Mouse (Mus musculus) stomach, postnatal 0 days (tissue): Measurements from ENCODE around the gene Cdc34. TPM values are rescaled to one million over a fixed set of nuclear protein-coding genes. Genes with fewer than 3 reads are reported as not detected.

Experiments used
- ATAC-seq: fragments of 200-750 bp; cut with Nextera tagmentation; 2 replicates; pipeline ENCODE4 v1.8.0; 2017; ENCODE audit not compliant: low FRiP score, low TSS enrichment
- DNase-seq: peaks from one replicate; pipeline ENCODE4 v3.0.0-alpha.2; 2016; ENCODE audit warnings: low spot score
- H3K27ac ChIP-seq: fragments of 300-500 bp; sonication (generic); replicated peaks from 2 replicates; pipeline ENCODE4 v1.5.1; 2014; ENCODE audit warnings: mild to moderate bottlenecking, control low read depth
- H3K27me3 ChIP-seq: fragments of 300-500 bp; sonication (generic); 2 replicates; pipeline ENCODE4 v1.6.1; 2014; ENCODE audit warnings: low read length; ENCODE audit not compliant: control insufficient read depth, insufficient read depth
- H3K36me3 ChIP-seq: fragments of 300-500 bp; sonication (generic); 2 replicates; pipeline ENCODE4 v1.6.1; 2014; ENCODE audit warnings: low read length, mixed read lengths; ENCODE audit not compliant: control insufficient read depth, insufficient read depth
- H3K4me1 ChIP-seq: fragments of 300-500 bp; sonication (generic); replicated peaks from 2 replicates; pipeline ENCODE4 v1.6.1; 2014; ENCODE audit warnings: antibody characterized with exemption; ENCODE audit not compliant: control insufficient read depth, insufficient read depth
- H3K4me2 ChIP-seq: fragments of 300-500 bp; sonication (generic); replicated peaks from 2 replicates; pipeline ENCODE4 v1.6.1; 2014; ENCODE audit warnings: low read depth, mild to moderate bottlenecking, control low read depth, moderate library complexity
- H3K4me3 ChIP-seq: fragments of 300-500 bp; sonication (generic); 2 replicates; pipeline ENCODE4 v1.5.1; 2014; ENCODE audit warnings: low read depth, low read length, control low read depth
- H3K9ac ChIP-seq: fragments of 300-500 bp; sonication (generic); 2 replicates; pipeline ENCODE4 v1.6.1; 2014; ENCODE audit warnings: mild to moderate bottlenecking, low read length, control low read depth, mixed read lengths
- H3K9me3 ChIP-seq: fragments of 300-500 bp; sonication (generic); 2 replicates; pipeline ENCODE4 v1.6.1; 2016; ENCODE audit warnings: low read length; ENCODE audit not compliant: control insufficient read depth
- CTCF ChIP-seq: IDR thresholded peaks from 2 replicates; pipeline ENCODE4 v1.5.1; 2016; ENCODE audit warnings: antibody characterized with exemption, low read depth, mild to moderate bottlenecking, moderate library complexity
- EP300 ChIP-seq: optimal IDR thresholded peaks from 2 replicates; pipeline ENCODE3; 2016; ENCODE audit warnings: antibody characterized with exemption
- WGBS: fragments of 180-500 bp; shearing (Covaris S2); extraction: QIAGEN DNeasy Blood & Tissue Kit; methylation state at CpG from one replicate; pipeline ENCODE4 v1.1.7; 2014; 5-methylcytosine and 5-hydroxymethylcytosine counted together
- polyA plus RNA-seq: library from polyadenylated mRNA; unstranded; fragments of >200 nt; fragmentation: Nextera tagmentation; extraction: Ambion mirVana; gene quantifications from 2 replicates; pipeline ENCODE4 v1.2.1, GENCODE M21; 2015

Gene Cdc34
- 85.3 and 86.9 TPM in 2 replicates for polyA plus RNA-seq

GRCm38 (mm10) chr10:79681591-79682245 lies at the start of gene Cdc34:
Gene Cdc34, plus strand, starts transcription at chr10:79682195.
- peaks cover 10% of the 10 kb centered on the region; the same call in 1 of the 2 replicates for H3K4me1 ChIP-seq
- DNase-seq: peak; percentile 99
- no peaks in the 10 kb centered on the region for H3K9me3 ChIP-seq
- WGBS: under 1% methylated on average over 81 of the region's 84 CpGs
- peak within 1 kb of the TSS; percentile 75 for H3K4me2 ChIP-seq
- ATAC-seq: peak; percentile 93
- H3K27ac ChIP-seq: peak within 1 kb of the TSS; percentile 89
- H3K4me3 ChIP-seq: peak within 1 kb of the TSS; percentile 73
- peak within 1 kb of the TSS; percentile 85 for H3K9ac ChIP-seq
- TF ChIP-seq EP300: no peak
- TF ChIP-seq CTCF: peak; percentile 55
- no peaks in the 10 kb centered on the region for H3K27me3 ChIP-seq
- peaks cover 7% of the 10 kb centered on the region for H3K36me3 ChIP-seq

- no peaks in the 10 kb centered on the region for H3K9me3 ChIP-seq
- DNase-seq: no peak
- WGBS: 77% methylated on average over 17 of the region's 17 CpGs
- no peak overlapping the region for H3K9ac ChIP-seq
- TF ChIP-seq EP300 (no peak), CTCF (no peak)
- no peak for ATAC-seq
- no peak overlapping the region for H3K4me2 ChIP-seq
- no peak overlapping the region for H3K27ac ChIP-seq
- peaks cover 6% of the 10 kb centered on the region; the same call in 1 of the 2 replicates for H3K27me3 ChIP-seq
- H3K4me3 ChIP-seq: no peak overlapping the region
- 0 out of 2 replicates have a peak, but pooled peaks cover 1% of the 10 kb centered on the region for H3K4me1 ChIP-seq
- H3K36me3 ChIP-seq: no peaks in the 10 kb centered on the region
Measured at GRCm38 (mm10) chr10:79633006-79633777, 48.8 kb upstream of the Cdc34 start.

- TF ChIP-seq EP300: no peak
- no peak for TF ChIP-seq CTCF
- Histone ChIP-seq H3K27ac (no peak overlapping the region), H3K36me3 (no peaks in the 10 kb centered on the region), H3K4me2 (no peak overlapping the region), H3K4me3 (no peak overlapping the region), H3K9ac (no peak overlapping the region), H3K27me3 (peaks cover 6% of the 10 kb centered on the region; the same call in 1 of the 2 replicates), H3K4me1 (0 out of 2 replicates have a peak, but pooled peaks cover 6% of the 10 kb centered on the region), H3K9me3 (no peaks in the 10 kb centered on the region)
- WGBS: 81% methylated on average over 8 of the region's 8 CpGs
- DNase-seq (no peak), ATAC-seq (no peak)
Measured at GRCm38 (mm10) chr10:79636287-79636686, 45.7 kb upstream of the Cdc34 start.

- DNase-seq: peak; percentile 37
- Histone ChIP-seq H3K4me2 (peak within 1 kb of the TSS; percentile 89), H3K27me3 (peaks cover 6% of the 10 kb centered on the region; the same call in 1 of the 2 replicates), H3K4me3 (peak within 1 kb of the TSS; percentile 59), H3K27ac (peak within 1 kb of the TSS; percentile 30; the same call in 1 of the 2 replicates), H3K9me3 (no peaks in the 10 kb centered on the region), H3K36me3 (no peaks in the 10 kb centered on the region), H3K4me1 (0 out of 2 replicates have a peak, but pooled peaks cover 6% of the 10 kb centered on the region), H3K9ac (peak within 1 kb of the TSS; percentile 66)
- peak; percentile 40; the same call in 1 of the 2 replicates for ATAC-seq
- TF ChIP-seq EP300 (no peak), CTCF (no peak)
- WGBS: under 1% methylated on average over 66 of the region's 116 CpGs
Measured at GRCm38 (mm10) chr10:79637128-79638110, 44.6 kb upstream of the Cdc34 start, which contains the start of gene Shc2. Gene Shc2, minus strand, starts transcription at chr10:79637918.
